Mouse (Mus musculus) layer of hippocampus, adult 11-12 months (tissue): Measurements from ENCODE around the gene Slc15a3.
A peak's percentile ranks its signal among the peaks of the same experiment; 100 is the strongest.

Experiments used
- DNase-seq: peaks from one replicate; pipeline ENCODE4 v3.0.0; 2022; ENCODE audit warnings: low spot score

Gene Slc15a3

GRCm38 (mm10) chr19:10839010-10839892, at the start of gene Slc15a3:
TSS of gene Slc15a3 (plus strand) at chr19:10839727.
- DNase-seq: no peak

- DNase-seq: no peak
These were observed 49.2 kb upstream of the Slc15a3 start for GRCm38 (mm10) chr19:10790323-10790722.

GRCm38 (mm10) chr19:10793044-10793443, 46.5 kb upstream of the Slc15a3 start:
- DNase-seq: no peak

- no peak for DNase-seq
These were observed 44.6 kb upstream of the Slc15a3 start for GRCm38 (mm10) chr19:10794916-10795315.

- no peak for DNase-seq
These were observed 41.0 kb upstream of the Slc15a3 start for GRCm38 (mm10) chr19:10798576-10798975.

- DNase-seq: no peak
These were observed 40.4 kb upstream of the Slc15a3 start for GRCm38 (mm10) chr19:10799155-10799554.

GRCm38 (mm10) chr19:10801070-10801469, 38.5 kb upstream of the Slc15a3 start:
- peak; percentile 61 for DNase-seq

- DNase-seq: no peak
These were observed 37.6 kb upstream of the Slc15a3 start for GRCm38 (mm10) chr19:10801906-10802305.

GRCm38 (mm10) chr19:10803751-10804150, 35.8 kb upstream of the Slc15a3 start:
- no peak for DNase-seq

- no peak for DNase-seq
These were observed 34.5 kb upstream of the Slc15a3 start for GRCm38 (mm10) chr19:10804850-10805660.

GRCm38 (mm10) chr19:10805661-10806285, 33.8 kb upstream of the Slc15a3 start:
- DNase-seq: no peak

- no peak for DNase-seq
These were observed 30.8 kb upstream of the Slc15a3 start for GRCm38 (mm10) chr19:10808524-10809233.

- DNase-seq: peak; percentile 70
These were observed 29.9 kb upstream of the Slc15a3 start for GRCm38 (mm10) chr19:10809428-10810175.

GRCm38 (mm10) chr19:10810176-10810492, 29.4 kb upstream of the Slc15a3 start:
- DNase-seq: no peak

GRCm38 (mm10) chr19:10811471-10811870, 28.1 kb upstream of the Slc15a3 start:
- no peak for DNase-seq

GRCm38 (mm10) chr19:10813039-10813438, 26.5 kb upstream of the Slc15a3 start:
- DNase-seq: no peak

GRCm38 (mm10) chr19:10813905-10814304, 25.6 kb upstream of the Slc15a3 start:
- no peak for DNase-seq

GRCm38 (mm10) chr19:10815871-10816270, 23.7 kb upstream of the Slc15a3 start:
- DNase-seq: no peak

- DNase-seq: no peak
These were observed 23.1 kb upstream of the Slc15a3 start for GRCm38 (mm10) chr19:10816462-10816861.

- DNase-seq: no peak
These were observed 21.1 kb upstream of the Slc15a3 start for GRCm38 (mm10) chr19:10818217-10818946.

- DNase-seq: no peak
These were observed 18.2 kb upstream of the Slc15a3 start for GRCm38 (mm10) chr19:10821319-10821718.
